Mouse (Mus musculus) kidney, embryonic 16.5 days (tissue): ENCODE measurements at regions not wholly inside any gene's neighbourhood (a gene's known extent, or its start where the extent isn't known, plus 50 kb on each side); places are given as distances from the start of the nearest gene placed in this dataset.

Experiments
- ATAC-seq: fragments of 200-750 bp; cut with Nextera tagmentation; 2 replicates; pipeline ENCODE4 v1.8.0; 2017; ENCODE audit warnings: moderate TSS enrichment; ENCODE audit not compliant: low FRiP score, low TSS enrichment
- H3K27ac ChIP-seq: fragments of 300-500 bp; sonication (generic); 2 replicates; pipeline ENCODE4 v1.5.1; 2014; ENCODE audit warnings: low read length
- H3K27me3 ChIP-seq: fragments of 300-500 bp; sonication (generic); 2 replicates; pipeline ENCODE4 v1.6.1; 2014; ENCODE audit warnings: low read length, control low read depth, mixed read lengths; ENCODE audit not compliant: insufficient read depth
- H3K36me3 ChIP-seq: fragments of 300-500 bp; sonication (generic); 2 replicates; pipeline ENCODE4 v1.6.1; 2014; ENCODE audit warnings: low read length, control low read depth, mixed read lengths; ENCODE audit not compliant: insufficient read depth
- H3K4me1 ChIP-seq: fragments of 300-500 bp; sonication (generic); 2 replicates; pipeline ENCODE4 v1.6.1; 2014; ENCODE audit warnings: low read length, control low read depth, mixed read lengths; ENCODE audit not compliant: insufficient read depth
- H3K4me2 ChIP-seq: fragments of 300-500 bp; sonication (generic); replicated peaks from 2 replicates; pipeline ENCODE4 v1.6.1; 2014; ENCODE audit warnings: low read depth, low read length
- H3K4me3 ChIP-seq: fragments of 300-500 bp; sonication (generic); 2 replicates; pipeline ENCODE4 v1.5.1; 2014; ENCODE audit warnings: mild to moderate bottlenecking, low read length
- H3K9ac ChIP-seq: fragments of 300-500 bp; sonication (generic); replicated peaks from 2 replicates; pipeline ENCODE4 v1.6.1; 2014; ENCODE audit warnings: low read length
- H3K9me3 ChIP-seq: fragments of 300-500 bp; sonication (generic); 2 replicates; pipeline ENCODE4 v1.6.1; 2016; ENCODE audit warnings: low read length, control low read depth
- WGBS: fragments of 180-500 bp; shearing (Covaris S2); extraction: QIAGEN DNeasy Blood & Tissue Kit; methylation state at CpG from one replicate; pipeline ENCODE4 v1.1.7; 2014; 5-methylcytosine and 5-hydroxymethylcytosine counted together

GRCm38 (mm10) chr19:14668512-14669181, 70.8 kb upstream of the Tle4 start:
- no peak overlapping the region for H3K27ac ChIP-seq
- no peak for ATAC-seq
- no peaks in the 10 kb centered on the region for H3K9me3 ChIP-seq
- no peaks in the 10 kb centered on the region for H3K36me3 ChIP-seq
- no peak overlapping the region for H3K4me3 ChIP-seq
- WGBS = 82% methylated on average over 3 of the region's 4 CpGs
- H3K9ac ChIP-seq = no peak overlapping the region
- no peak overlapping the region for H3K4me2 ChIP-seq
- no peaks in the 10 kb centered on the region; the same call in 1 of the 2 replicates for H3K4me1 ChIP-seq
- no peaks in the 10 kb centered on the region for H3K27me3 ChIP-seq

DNA sequence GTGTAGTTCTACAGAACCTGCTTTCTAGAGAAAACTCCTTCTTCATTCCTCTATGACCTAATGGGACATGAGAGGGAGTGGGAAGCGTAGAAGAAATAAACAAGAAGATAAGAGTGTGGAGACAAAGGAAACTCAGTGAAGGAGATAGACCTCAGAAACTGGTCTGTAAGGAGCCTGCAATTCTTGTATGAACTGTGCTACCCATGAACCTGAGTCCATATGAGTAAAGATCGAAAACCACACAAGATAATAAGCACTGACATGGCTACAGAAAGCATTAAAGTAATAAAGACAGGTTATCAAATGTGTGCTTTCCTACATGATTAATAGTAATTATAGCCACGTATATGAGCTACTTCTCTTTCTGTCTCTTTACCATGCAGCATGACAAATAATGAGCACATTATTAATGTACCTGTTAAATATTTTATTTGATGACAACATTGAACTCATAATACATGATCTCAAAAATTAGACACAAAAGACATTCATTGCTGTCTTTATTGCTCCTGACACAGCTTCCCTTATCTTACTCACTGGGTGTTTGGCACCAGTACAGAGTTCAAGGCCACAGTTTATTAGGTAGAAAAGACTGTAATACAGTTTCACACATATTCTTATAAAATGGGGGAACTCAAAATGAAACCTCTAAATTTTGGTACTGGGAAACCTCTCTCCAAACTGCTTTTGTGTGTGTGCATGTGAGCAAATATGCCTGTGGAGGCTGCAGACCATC, 67.0 kb upstream of the Tle4 start:
- no peak overlapping the region for H3K27ac ChIP-seq
- no peaks in the 10 kb centered on the region for H3K36me3 ChIP-seq
- no peaks in the 10 kb centered on the region; the same call in 1 of the 2 replicates for H3K4me1 ChIP-seq
- no peak for ATAC-seq
- 92% methylated on average over 3 of the region's 3 CpGs for WGBS
- no peaks in the 10 kb centered on the region for H3K27me3 ChIP-seq
- no peak overlapping the region for H3K4me2 ChIP-seq
- H3K9me3 ChIP-seq = no peaks in the 10 kb centered on the region
- no peak overlapping the region for H3K4me3 ChIP-seq
- no peak overlapping the region for H3K9ac ChIP-seq

GRCm38 (mm10) chr19:14664096-14664586, 66.3 kb upstream of the Tle4 start:
- Histone ChIP-seq H3K27me3 (no peaks in the 10 kb centered on the region), H3K27ac (no peak overlapping the region), H3K36me3 (no peaks in the 10 kb centered on the region), H3K9ac (no peak overlapping the region), H3K4me3 (no peak overlapping the region), H3K9me3 (no peaks in the 10 kb centered on the region), H3K4me2 (no peak overlapping the region), H3K4me1 (no peaks in the 10 kb centered on the region)
- no peak for ATAC-seq
- WGBS = 54% methylated on average over 2 of the region's 2 CpGs

- Histone ChIP-seq H3K9me3 (no peaks in the 10 kb centered on the region), H3K27ac (no peak overlapping the region), H3K36me3 (no peaks in the 10 kb centered on the region), H3K4me1 (no peaks in the 10 kb centered on the region), H3K9ac (no peak overlapping the region), H3K4me2 (no peak overlapping the region), H3K4me3 (no peak overlapping the region), H3K27me3 (no peaks in the 10 kb centered on the region)
- 67% methylated on average over 4 of the region's 4 CpGs for WGBS
- ATAC-seq = no peak
These were observed 65.5 kb upstream of the Tle4 start for GRCm38 (mm10) chr19:14663350-14663749.

DNA sequence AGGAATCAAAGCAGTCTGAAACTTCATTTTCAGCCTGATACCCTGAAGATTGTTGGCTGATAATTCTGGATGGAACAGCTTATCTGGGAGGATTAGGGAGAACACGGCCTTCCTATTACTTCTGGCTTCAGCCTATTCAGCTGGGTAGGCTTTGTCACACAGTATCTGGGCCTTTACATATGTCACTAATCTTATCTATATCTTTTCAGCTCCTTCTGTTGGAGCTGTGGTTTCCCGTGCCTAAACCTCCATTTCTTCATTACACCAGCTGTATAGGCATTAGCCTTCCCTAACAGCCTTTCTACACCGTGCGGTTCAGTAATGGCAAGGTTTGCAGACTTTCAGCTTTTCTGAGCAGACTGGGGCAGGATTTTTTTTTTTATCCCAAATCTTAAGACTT, 61.9 kb upstream of the Tle4 start:
- Histone ChIP-seq H3K27me3 (no peaks in the 10 kb centered on the region), H3K4me1 (no peaks in the 10 kb centered on the region), H3K27ac (no peak overlapping the region), H3K9me3 (no peaks in the 10 kb centered on the region), H3K4me3 (no peak overlapping the region), H3K9ac (no peak overlapping the region), H3K4me2 (no peak overlapping the region), H3K36me3 (no peaks in the 10 kb centered on the region)
- ATAC-seq = no peak
- 82% methylated on average over 4 of the region's 4 CpGs for WGBS

- no peak for ATAC-seq
- no peak overlapping the region for H3K4me2 ChIP-seq
- no peaks in the 10 kb centered on the region for H3K36me3 ChIP-seq
- WGBS = 94% methylated on average over 2 of the region's 2 CpGs
- no peaks in the 10 kb centered on the region for H3K27me3 ChIP-seq
- no peak overlapping the region for H3K9ac ChIP-seq
- no peaks in the 10 kb centered on the region for H3K9me3 ChIP-seq
- H3K4me3 ChIP-seq = no peak overlapping the region
- no peak overlapping the region for H3K27ac ChIP-seq
- H3K4me1 ChIP-seq = no peaks in the 10 kb centered on the region
These were observed 60.6 kb upstream of the Tle4 start for GRCm38 (mm10) chr19:14658479-14658878.

- Histone ChIP-seq H3K4me2 (no peak overlapping the region), H3K9me3 (no peaks in the 10 kb centered on the region), H3K4me3 (no peak overlapping the region), H3K27me3 (no peaks in the 10 kb centered on the region), H3K4me1 (no peaks in the 10 kb centered on the region), H3K27ac (no peak overlapping the region), H3K9ac (no peak overlapping the region), H3K36me3 (no peaks in the 10 kb centered on the region)
- ATAC-seq = no peak
- 68% methylated on average over 2 of the region's 2 CpGs for WGBS
These were observed 58.2 kb upstream of the Tle4 start for GRCm38 (mm10) chr19:14656022-14656388.

GRCm38 (mm10) chr19:14655302-14656021, 57.6 kb upstream of the Tle4 start:
- no peaks in the 10 kb centered on the region for H3K4me1 ChIP-seq
- H3K36me3 ChIP-seq = no peaks in the 10 kb centered on the region
- H3K4me2 ChIP-seq = no peak overlapping the region
- H3K27ac ChIP-seq = no peak overlapping the region
- no peak overlapping the region for H3K9ac ChIP-seq
- 77% methylated on average over 5 of the region's 5 CpGs for WGBS
- H3K27me3 ChIP-seq = no peaks in the 10 kb centered on the region
- H3K4me3 ChIP-seq = no peak overlapping the region
- no peaks in the 10 kb centered on the region for H3K9me3 ChIP-seq
- ATAC-seq = no peak
